Mouse (Mus musculus): ENCODE measurements at regions not wholly inside any gene's neighbourhood (a gene's known extent, or its start where the extent isn't known, plus 50 kb on each side); places are given as distances from the start of the nearest gene placed in this dataset.
A peak's percentile ranks its signal among the peaks of the same experiment; 100 is the strongest.

DNA sequence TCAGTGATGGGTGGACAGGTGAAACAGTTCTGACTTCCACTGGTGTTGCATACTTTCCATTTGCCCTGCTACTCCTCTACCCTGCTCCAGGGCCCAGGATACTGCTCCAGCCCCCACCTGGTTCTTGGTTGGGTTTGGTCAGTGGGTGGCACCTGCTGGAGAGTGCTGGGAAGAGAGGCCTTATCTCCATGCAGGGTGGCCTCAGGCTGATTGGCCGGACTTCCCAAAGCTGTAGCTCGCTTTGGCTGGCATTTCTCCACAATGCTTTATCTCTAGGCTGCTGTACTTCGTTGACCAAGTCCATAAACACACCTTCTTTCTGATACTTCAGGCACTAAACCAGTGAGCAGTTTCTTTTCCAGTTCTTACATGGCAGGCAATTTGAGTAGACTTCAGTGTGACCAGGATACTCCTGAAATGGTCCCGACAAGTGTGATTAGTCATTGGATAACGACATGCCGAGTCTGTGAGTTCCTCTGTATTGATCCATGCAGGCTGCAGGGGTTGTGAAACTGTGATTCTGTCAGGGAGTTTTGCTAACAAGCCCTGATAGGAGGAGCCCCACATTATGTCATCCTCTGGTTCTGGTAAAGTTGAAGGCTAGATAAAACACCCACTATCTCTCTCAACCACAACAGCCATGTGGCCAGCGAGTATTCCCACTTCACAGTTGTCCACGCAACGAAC is 50.1 kb upstream of the Nr5a2 start:
- Histone ChIP-seq H3K4me3 (no peak overlapping the region), H3K9ac (replicated peaks) (no peak overlapping the region), H3K36me3 (no peaks in the 10 kb centered on the region), H3K4me1 (no peaks in the 10 kb centered on the region), H3K27ac (replicated peaks) (no peak overlapping the region), H3K4me2 (replicated peaks) (no peak overlapping the region), H3K9me3 (no peaks in the 10 kb centered on the region), H3K27me3 (no peaks in the 10 kb centered on the region)
- WGBS: 73% methylated on average over 9 of the region's 9 CpGs
- ATAC-seq (replicated peaks): no peak

MicroRNA genes in the stretch of these regions (microRNA counts, 519-probe panel; counts per million panel counts)
- microRNA mmu-miR-181a (4,754 counts per million, percentile 98 among the panel's probes with 10 or more counts), microRNA mmu-miR-181b+mmu-miR-181d (2,557 counts per million, percentile 57 among the panel's probes with 10 or more counts)

Small RNA genes in the stretch of these regions (microRNA-seq; reads per million reads assigned to microRNA genes)
- 6,753 reads per million, percentile 94 among the genes with 10 or more reads in this experiment for gene Mir181a-1
- gene Mir181b-1: 20.4 reads per million, percentile 32 among the genes with 10 or more reads in this experiment
